Mouse (Mus musculus) brain, embryonic 14.5 days (tissue): ENCODE results near the gene Shisa2.

Experiments used
- CTCF ChIP-seq: fragments of 200-500 bp; IDR thresholded peaks from 2 replicates; pipeline ENCODE4 v1.5.1; 2012; ENCODE audit warnings: inconsistent platforms, mild to moderate bottlenecking, moderate library complexity, borderline replicate concordance; ENCODE audit not compliant: insufficient read depth, insufficient read length; ENCODE audit errors: extremely low read depth
- POLR2A ChIP-seq: fragments of 200-500 bp; IDR thresholded peaks from 2 replicates; pipeline ENCODE4 v1.6.1; 2012; ENCODE audit warnings: mild to moderate bottlenecking, inconsistent platforms, borderline replicate concordance; ENCODE audit not compliant: poor library complexity, insufficient read depth, insufficient read length, severe bottlenecking; ENCODE audit errors: extremely low read depth

DNA sequence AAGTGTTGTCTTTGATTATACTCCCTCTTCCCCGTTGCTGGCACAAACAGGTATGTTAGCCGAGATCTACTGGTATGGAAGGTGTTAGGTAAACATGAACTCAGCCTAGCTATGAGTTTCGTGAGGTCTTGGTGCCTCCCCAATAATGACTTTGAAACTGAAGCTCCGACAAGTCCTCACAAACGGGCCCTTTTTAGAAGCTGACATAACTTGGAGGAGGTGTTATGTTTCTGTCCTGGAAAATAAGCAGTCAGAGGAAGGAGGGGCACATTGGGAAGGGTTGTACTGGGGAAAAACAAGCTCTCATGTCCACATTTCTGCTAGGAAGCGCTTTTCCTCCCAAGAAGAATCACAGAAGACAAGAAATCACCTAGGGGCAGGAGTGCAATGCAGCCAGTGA lies 31.5 kb downstream of the Shisa2 start:
- TF ChIP-seq CTCF (no peak), POLR2A (no peak)
